Mouse (Mus musculus) midbrain, postnatal 0 days (tissue): ENCODE measurements around the gene Ift122. TPM values are rescaled to one million over a fixed set of nuclear protein-coding genes. Genes with fewer than 3 reads are reported as not detected.

Experiments
- ATAC-seq: fragments of 200-750 bp; cut with Nextera tagmentation; 2 replicates; pipeline ENCODE4 v1.8.0; 2017; ENCODE audit warnings: moderate number of reproducible peaks, mild to moderate bottlenecking, moderate TSS enrichment, moderate library complexity; ENCODE audit not compliant: low FRiP score
- DNase-seq: peaks from one replicate; pipeline ENCODE4 v3.0.0-alpha.2; 2015; ENCODE audit warnings: low spot score
- H3K27ac ChIP-seq: fragments of 300-500 bp; sonication (generic); 2 replicates; pipeline ENCODE4 v1.5.1; 2014; ENCODE audit warnings: low read depth, mild to moderate bottlenecking, low read length, mixed read lengths
- H3K27me3 ChIP-seq: fragments of 300-500 bp; sonication (generic); 2 replicates; pipeline ENCODE4 v1.6.1; 2014; ENCODE audit warnings: low read length, control low read depth, mixed read lengths; ENCODE audit not compliant: insufficient read depth
- H3K36me3 ChIP-seq: fragments of 300-500 bp; sonication (generic); 2 replicates; pipeline ENCODE4 v1.6.1; 2014; ENCODE audit warnings: low read length, control low read depth, mixed read lengths; ENCODE audit not compliant: insufficient read depth
- H3K4me1 ChIP-seq: fragments of 300-500 bp; sonication (generic); 2 replicates; pipeline ENCODE4 v1.6.1; 2014; ENCODE audit warnings: mild to moderate bottlenecking, control low read depth, antibody characterized with exemption, low read length, mixed read lengths; ENCODE audit not compliant: insufficient read depth
- H3K4me2 ChIP-seq: fragments of 300-500 bp; sonication (generic); 2 replicates; pipeline ENCODE4 v1.6.1; 2014; ENCODE audit warnings: low read depth, mild to moderate bottlenecking, low read length, mixed read lengths; ENCODE audit not compliant: poor library complexity, severe bottlenecking
- H3K4me3 ChIP-seq: fragments of 300-500 bp; sonication (generic); 2 replicates; pipeline ENCODE4 v1.5.1; 2014; ENCODE audit warnings: low read depth, mild to moderate bottlenecking, low read length, moderate library complexity
- H3K9ac ChIP-seq: fragments of 300-500 bp; sonication (generic); replicated peaks from 2 replicates; pipeline ENCODE4 v1.6.1; 2014; ENCODE audit warnings: mild to moderate bottlenecking, low read length, moderate library complexity, mixed read lengths; ENCODE audit not compliant: poor library complexity, severe bottlenecking
- H3K9me3 ChIP-seq: fragments of 300-500 bp; sonication (generic); 2 replicates; pipeline ENCODE4 v1.6.1; 2016; ENCODE audit warnings: low read length, control low read depth
- CTCF ChIP-seq: IDR thresholded peaks from 2 replicates; pipeline ENCODE4 v1.5.1; 2016; ENCODE audit warnings: antibody characterized with exemption, mild to moderate bottlenecking
- WGBS: fragments of 180-500 bp; shearing (Covaris S2); extraction: QIAGEN DNeasy Blood & Tissue Kit; methylation state at CpG from one replicate; pipeline ENCODE4 v1.1.7; 2014; 5-methylcytosine and 5-hydroxymethylcytosine counted together
- polyA plus RNA-seq: library from polyadenylated mRNA; unstranded; fragments of >200 nt; fragmentation: Nextera tagmentation; extraction: Ambion mirVana; gene quantifications from 2 replicates; pipeline ENCODE4 v1.2.1, GENCODE M21; 2015
- total RNA-seq: library from RNA; depleted of rRNA; stranded (reverse); fragments of >200 nt; gene quantifications from 2 replicates; pipeline ENCODE4 v1.2.3, GENCODE M21; 2014

Ift122 gene
- total and polyA plus RNA-seq, 2 experiments from 2014 or later = 24.3 to 31.7 TPM

DNA sequence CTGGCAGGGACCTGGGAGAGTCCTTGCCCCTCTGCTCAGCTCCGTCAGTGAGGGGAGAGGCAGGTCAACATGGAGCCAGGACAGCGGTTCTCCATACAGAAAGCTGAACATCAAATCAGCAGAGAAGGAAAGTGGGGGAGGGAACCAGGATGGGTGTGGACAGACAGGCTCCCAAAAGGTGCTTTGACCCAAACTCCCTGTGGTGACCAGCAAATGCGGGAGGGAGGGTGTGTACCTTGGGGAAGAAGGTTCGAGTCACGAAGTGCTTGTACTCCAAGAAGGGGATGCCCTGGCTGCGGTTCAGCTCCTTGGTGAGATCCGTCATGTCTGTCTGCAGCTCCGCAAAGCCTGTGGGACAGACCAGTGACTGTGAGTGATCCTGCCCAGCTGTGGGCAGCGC, 110.4 kb downstream of the Ift122 start:
- no peak overlapping the region for H3K27ac ChIP-seq
- TF ChIP-seq CTCF = no peak
- DNase-seq (no peak), ATAC-seq (no peak)
- H3K4me3 ChIP-seq = no peak overlapping the region
- H3K9me3 ChIP-seq = no peaks in the 10 kb centered on the region
- 72% methylated on average over 9 of the region's 9 CpGs for WGBS
- H3K27me3 ChIP-seq = no peaks in the 10 kb centered on the region
- H3K9ac ChIP-seq = no peak overlapping the region
- H3K4me2 ChIP-seq = no peak overlapping the region
- H3K4me1 ChIP-seq = no peaks in the 10 kb centered on the region; the same call in 1 of the 2 replicates
- H3K36me3 ChIP-seq = no peaks in the 10 kb centered on the region

DNA sequence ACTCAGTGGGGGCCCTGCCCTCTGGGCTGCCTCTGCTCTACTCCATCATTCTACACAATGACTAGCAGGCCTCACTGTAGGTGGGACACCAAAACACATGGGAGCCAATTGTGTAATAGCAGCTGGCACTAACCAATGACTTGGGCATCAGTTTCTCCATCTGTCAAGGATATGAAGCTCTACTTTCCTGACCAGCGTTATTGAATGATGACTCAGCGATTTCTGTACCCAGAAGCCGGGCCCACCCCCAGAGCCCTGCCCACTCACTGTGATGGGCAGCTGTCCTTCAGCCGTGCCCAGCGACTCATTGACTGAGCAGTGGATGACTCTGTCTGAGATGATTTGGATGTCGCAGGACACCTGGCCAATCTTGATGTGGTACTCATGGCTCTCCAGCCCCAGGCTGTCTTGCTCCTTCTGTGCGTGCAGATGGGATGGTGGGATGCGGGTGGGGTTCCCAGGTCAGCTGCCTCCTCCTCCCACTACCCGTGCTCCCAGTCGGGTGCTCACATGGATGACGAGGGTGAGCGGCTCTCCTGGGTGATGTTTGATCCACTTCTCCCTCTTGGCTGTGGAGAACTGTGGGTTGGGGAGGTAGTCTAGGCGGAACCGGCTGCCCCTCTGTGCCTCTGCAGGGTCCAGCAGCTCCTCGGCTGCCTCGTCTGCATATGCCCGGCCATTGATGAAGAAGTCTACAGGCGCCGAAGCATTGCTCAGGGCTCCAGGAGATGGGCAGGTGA, 113.1 kb downstream of the Ift122 start:
- DNase-seq = no peak
- Histone ChIP-seq H3K4me2 (no peak overlapping the region), H3K27ac (no peak overlapping the region), H3K9ac (no peak overlapping the region), H3K27me3 (no peaks in the 10 kb centered on the region), H3K4me1 (no peaks in the 10 kb centered on the region), H3K4me3 (no peak overlapping the region), H3K9me3 (no peaks in the 10 kb centered on the region), H3K36me3 (no peaks in the 10 kb centered on the region)
- WGBS = 93% methylated on average over 19 of the region's 19 CpGs
- no peak for ATAC-seq
- no peak for TF ChIP-seq CTCF

DNA sequence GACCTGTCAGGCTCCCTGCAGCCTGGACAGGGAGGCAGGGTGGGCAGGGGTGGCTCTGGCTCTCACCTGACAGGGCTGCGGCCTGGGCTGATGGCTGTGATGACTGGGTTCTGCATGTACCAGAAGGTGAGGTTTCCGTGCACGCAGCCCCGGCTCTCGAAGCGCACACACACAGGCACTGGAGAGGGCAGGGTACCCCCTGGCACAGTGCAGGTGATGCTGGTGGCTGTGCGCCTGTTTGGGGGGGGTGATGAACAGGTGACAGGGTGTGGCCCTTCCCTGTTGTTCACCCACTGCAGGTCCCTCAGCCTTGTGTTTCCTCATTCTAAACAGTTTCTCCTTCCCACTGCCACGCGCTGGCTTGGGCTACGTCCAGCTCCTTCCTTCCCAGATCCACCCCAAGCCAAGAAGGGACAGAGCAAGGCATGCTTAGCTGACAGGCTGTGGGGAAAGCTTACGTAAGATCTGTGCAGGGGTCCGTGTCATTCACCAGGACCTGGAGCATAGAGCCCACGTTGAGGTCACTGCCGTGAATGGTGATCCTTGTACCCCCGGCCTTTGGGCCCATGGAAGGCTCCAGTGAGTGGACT, 114.1 kb downstream of the Ift122 start:
- H3K9me3 ChIP-seq = no peaks in the 10 kb centered on the region
- H3K27me3 ChIP-seq = no peaks in the 10 kb centered on the region
- DNase-seq (no peak), ATAC-seq (no peak)
- no peaks in the 10 kb centered on the region for H3K4me1 ChIP-seq
- H3K27ac ChIP-seq = no peak overlapping the region
- H3K4me3 ChIP-seq = no peak overlapping the region
- 92% methylated on average over 15 of the region's 15 CpGs for WGBS
- no peak overlapping the region for H3K9ac ChIP-seq
- TF ChIP-seq CTCF = no peak
- H3K4me2 ChIP-seq = no peak overlapping the region
- no peaks in the 10 kb centered on the region for H3K36me3 ChIP-seq

DNA sequence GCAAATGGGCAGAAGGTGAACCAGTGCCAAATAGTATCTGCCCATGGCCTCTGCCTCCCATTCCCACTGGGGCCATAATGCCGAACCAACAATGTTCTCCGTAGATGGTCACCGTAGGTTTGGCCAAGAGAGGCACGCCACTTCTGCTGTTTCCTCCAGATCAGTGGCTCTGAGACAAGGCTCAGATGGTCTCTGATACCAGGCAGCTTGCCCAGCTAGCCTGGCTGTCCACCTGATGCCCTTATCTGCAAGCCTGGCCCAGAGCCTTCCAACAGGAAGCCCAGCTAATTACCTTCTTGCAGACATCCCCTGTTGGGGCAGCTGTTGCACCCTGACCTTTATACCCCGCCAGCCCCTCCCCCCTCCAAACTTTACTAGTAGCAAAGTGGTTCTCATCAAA, 114.8 kb downstream of the Ift122 start:
- H3K27ac ChIP-seq = no peak overlapping the region
- DNase-seq = peak; percentile 67
- no peak for ATAC-seq
- TF ChIP-seq CTCF = no peak
- no peak overlapping the region for H3K9ac ChIP-seq
- H3K4me2 ChIP-seq = no peak overlapping the region
- H3K36me3 ChIP-seq = no peaks in the 10 kb centered on the region
- H3K9me3 ChIP-seq = no peaks in the 10 kb centered on the region
- WGBS = 87% methylated on average over 5 of the region's 5 CpGs
- H3K4me3 ChIP-seq = no peak overlapping the region
- H3K27me3 ChIP-seq = no peaks in the 10 kb centered on the region
- H3K4me1 ChIP-seq = no peaks in the 10 kb centered on the region

DNA sequence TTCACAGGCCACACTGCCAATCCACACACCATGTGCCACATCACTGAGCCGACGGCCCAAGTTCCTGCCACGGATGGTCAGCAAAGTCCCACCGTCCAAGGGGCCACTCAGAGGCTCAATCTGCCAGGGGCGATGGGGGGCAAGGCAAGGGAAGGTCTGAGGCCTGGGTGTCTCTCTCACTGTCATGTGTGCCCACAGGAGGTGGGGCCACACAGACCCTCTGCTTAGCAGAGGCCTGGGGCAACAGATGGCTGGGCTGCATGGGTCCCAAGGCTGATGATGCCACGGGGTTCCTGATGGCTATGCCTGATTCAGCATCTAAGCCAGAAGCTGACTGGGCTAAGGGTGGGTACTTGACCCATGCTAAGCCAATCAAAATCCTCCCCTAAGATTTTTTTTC, 115.4 kb downstream of the Ift122 start:
- WGBS = 69% methylated on average over 6 of the region's 6 CpGs
- Histone ChIP-seq H3K27ac (no peak overlapping the region), H3K4me1 (no peaks in the 10 kb centered on the region), H3K36me3 (no peaks in the 10 kb centered on the region), H3K9ac (no peak overlapping the region), H3K4me3 (no peak overlapping the region), H3K27me3 (no peaks in the 10 kb centered on the region), H3K9me3 (no peaks in the 10 kb centered on the region), H3K4me2 (no peak overlapping the region)
- peak; percentile 74 for DNase-seq
- TF ChIP-seq CTCF = no peak
- no peak for ATAC-seq

DNA sequence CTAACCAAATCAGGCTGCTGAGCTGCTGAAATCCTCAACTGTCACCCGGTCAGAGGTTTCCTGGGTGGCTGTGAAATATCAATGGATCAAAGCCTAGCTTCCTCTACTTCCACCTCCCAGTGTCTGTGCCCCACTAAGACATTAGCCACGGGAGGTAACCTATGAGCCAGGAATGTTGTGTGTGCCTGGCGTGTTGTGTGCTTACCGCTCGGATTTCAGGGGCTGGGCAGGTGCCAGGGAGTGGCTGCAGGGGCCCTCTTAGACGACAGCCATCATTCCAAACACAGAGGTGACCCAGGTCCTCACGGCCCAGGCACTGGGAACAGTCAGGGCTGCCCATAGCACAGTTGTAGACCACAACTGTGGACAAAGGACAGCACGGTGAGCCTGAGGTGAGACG, 115.8 kb downstream of the Ift122 start:
- no peaks in the 10 kb centered on the region for H3K9me3 ChIP-seq
- H3K4me1 ChIP-seq = 0 out of 2 replicates have a peak, but pooled peaks cover 1% of the 10 kb centered on the region
- H3K4me2 ChIP-seq = no peak overlapping the region
- H3K4me3 ChIP-seq = no peak overlapping the region
- no peak overlapping the region for H3K9ac ChIP-seq
- WGBS = 71% methylated on average over 9 of the region's 9 CpGs
- ATAC-seq = no peak
- no peaks in the 10 kb centered on the region for H3K27me3 ChIP-seq
- no peak overlapping the region for H3K27ac ChIP-seq
- no peak for TF ChIP-seq CTCF
- no peak for DNase-seq
- H3K36me3 ChIP-seq = no peaks in the 10 kb centered on the region
